Mouse (Mus musculus): ENCODE measurements around the gene Trim16.

GRCm38 (mm10) chr11:62819059-62819686 is 858 bp upstream of the Trim16 start:
- TF ChIP-seq CTCF (IDR thresholded peaks at IDR 0.05; ENCODE audit: borderline replicate concordance, insufficient read depth, low read length) (no peak), POLR2A (IDR thresholded peaks at IDR 0.05; ENCODE audit: low read depth, low read length) (no peak)
